Mouse (Mus musculus) fat pad, adult 2 months (tissue): ENCODE data around the gene Tas1r1.
A peak's percentile ranks its signal among the peaks of the same experiment; 100 is the strongest.

Experiments used
- DNase-seq: peaks from one replicate; pipeline ENCODE4 v3.0.0-alpha.2; 2011; ENCODE audit warnings: low read depth, low spot score; ENCODE audit errors: extremely low read depth

The Tas1r1 gene

DNA sequence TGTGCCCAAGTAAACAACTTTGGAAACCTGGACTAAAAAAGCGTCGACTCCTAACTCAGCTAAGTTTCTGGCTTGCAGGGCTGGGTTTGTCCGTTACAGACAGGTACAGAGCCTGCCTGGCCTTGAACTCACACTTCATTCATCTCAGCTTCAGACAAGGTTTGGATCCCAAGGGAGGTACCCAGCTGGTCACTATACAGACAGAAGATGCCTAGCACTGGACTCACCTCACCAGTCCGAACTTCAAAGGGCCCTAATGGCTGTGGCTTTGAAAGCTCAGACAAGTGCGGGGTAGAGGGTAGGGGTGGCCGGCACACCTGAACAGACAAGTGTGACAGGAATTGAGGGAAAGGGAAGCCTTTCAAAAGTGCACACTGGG is 49.3 kb downstream of the Tas1r1 start:
- no peak for DNase-seq

DNA sequence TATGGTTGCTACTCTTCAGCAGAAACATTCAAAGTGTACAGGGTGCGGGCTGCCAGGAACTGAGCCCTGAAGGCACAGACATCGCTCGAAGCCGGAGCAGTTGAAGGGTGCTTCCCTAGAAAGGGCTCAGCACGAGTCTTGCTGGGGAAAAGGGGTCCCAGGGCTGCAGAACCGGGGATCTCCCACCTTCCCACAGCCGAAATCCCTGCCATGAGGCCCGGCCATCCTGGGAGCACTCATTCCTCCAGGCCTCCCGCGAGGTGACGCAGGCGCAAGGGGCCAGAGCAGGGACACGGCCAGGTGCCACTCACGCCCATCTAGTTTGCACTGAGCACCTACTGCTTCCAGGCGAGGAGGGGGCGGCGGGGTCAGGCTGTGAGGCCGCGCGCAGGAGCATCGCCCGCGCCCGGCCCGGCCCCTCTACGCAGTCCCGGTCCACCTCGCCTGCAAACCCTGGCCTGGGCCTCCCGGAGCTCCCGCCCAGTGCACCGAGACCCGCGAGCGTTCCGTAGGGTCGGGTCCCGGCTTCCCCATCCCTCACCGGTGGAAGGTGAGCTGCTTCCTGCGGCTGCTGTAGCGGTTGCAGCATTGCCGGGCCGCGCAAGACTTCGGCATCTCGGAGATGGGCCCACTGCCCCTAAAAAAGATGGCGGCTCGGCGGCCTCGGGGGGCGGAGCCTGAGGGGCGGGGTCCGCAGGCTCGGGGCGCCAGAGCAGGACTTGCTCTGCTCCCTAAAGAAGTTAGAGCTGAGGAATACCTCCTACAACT is 49.8 kb downstream of the Tas1r1 start, which contains the start of gene Thap3:
TSS of gene Thap3 (minus strand) at position 656 of the 768 bp plus-strand sequence.
- no peak for DNase-seq

DNA sequence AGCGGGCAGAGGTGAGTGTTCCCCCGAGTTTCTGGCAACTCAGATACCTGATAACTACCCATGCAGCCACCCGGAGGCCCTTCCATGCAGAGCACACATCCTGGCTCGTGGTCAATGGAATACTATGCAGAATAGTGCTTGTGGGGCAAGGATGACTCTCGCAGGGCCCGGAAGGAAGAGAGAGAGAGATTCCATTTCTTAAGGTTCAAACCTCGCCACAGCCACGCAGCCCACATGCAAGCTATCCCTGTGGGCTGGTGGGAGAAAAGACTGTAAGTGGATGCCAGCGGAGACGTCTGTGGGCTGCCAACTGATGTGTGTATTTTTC is 50.4 kb downstream of the Tas1r1 start:
- no peak for DNase-seq

DNA sequence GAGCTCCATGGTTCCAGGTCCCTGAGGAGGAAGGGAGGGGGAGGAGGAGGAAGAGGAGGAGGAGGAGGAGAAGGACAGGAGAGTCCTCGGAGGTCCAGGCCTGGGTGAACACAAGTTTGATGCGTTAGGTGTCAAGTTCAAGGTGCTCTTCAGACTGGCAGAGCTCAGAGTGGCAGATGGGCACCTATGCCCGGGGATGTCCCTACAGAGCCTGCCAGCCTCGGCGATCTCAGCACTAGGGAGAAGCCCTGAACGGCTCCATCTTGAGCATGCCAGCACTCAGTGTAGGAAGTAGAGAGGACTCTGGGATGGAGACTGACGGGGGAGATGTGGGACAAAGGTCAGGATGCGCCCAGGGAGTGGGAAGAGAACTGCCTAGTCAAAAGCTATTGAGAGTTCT is 51.7 kb downstream of the Tas1r1 start:
- DNase-seq: no peak

DNA sequence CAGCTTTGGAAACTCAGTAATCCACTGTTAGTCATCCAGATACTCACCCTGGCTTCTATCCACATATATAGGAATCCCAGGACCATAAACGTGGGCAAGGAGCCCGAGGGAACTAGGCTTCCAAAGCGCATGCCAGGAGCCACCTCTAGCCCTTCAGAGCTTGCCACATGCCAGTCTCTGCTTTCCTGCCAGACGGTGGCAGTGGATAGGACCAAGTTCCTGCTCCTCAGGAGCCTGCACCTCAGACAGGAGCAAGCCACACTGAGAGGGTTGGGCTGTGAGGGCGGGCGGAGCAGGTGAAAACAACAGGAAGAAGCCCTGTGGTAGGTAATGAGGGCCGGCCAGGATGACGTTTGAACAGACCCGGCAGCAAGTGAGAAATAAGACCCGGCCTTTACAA is 52.5 kb downstream of the Tas1r1 start:
- DNase-seq: peak; percentile 47

DNA sequence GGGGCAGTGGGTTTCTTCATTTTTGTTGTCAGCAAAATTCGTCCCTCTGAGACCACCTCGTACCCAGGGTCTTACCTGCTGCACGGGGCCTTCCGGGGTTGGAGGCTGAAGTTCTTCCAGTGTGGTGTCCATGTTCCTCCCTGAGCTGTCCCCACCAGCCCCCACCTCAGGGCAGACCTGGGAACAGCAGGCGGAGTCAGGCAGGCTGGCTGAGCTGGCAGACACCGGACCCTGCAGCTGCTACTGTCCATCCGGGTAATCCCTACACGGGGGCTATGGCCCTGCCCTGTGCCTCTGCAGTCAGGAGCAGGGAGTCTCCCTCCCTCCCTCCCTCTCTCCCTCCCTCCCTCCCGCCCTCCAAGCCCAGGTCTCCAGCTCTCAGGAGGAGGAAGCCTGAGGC is 54.8 kb downstream of the Tas1r1 start:
- no peak for DNase-seq

DNA sequence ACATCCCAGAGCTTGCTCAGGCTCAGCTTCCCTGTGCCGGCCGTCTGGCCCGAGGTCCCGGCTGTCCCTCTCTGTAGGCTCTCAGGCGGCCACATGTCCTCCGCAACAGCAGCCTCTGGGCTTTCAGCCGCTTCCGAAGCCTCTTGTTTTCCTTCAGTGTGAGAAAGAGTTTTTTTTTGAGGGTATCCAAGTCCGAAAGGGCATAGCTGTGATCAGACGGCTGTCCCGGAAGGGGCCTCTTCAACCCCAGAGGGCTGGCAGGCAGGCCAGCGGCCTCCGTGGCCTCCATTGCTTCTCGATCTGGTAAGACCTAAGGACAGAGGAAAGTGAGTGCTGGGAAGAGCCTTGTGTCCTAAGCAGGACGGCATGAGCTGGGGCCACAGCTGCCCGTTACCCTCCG is 55.3 kb downstream of the Tas1r1 start:
- DNase-seq: no peak

DNA sequence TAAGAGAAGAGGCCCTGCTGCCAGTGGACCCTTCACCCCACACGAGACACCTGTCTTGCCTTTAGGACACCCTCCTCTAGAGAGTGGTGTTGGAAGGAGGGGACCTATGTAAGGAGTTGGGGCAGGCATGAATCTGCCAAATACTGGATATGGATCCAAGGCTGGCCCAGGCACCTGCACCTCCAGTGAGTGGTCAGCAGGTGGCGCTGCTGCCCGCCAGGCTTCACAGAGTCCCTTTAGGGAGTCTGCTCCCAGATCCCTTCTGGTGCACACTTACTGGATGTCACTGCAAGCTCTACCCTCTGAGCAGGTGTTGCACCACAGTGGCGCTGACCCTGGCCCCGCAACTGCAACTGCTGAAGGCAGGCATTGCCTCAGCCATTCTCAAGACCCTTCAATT is 57.0 kb downstream of the Tas1r1 start:
- DNase-seq: no peak

DNA sequence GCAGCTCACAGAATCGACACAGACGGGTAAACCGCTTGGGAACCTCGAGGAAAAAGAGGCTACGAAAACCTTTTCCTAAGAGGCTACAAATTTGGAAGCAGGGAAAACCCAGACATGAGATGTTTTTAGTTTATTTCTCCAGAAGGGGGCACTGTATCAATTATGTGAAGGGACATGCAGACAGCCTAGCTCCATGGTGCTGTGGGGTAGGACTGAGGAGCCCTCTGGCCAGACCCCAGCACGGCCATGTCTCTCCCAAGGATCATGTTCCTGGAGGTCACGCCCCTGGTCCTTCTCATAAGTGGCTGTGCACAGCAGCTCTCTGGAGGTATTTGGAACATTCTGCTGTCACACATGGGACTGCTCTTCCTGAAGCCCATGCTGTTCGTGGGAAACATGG is 57.7 kb downstream of the Tas1r1 start:
- DNase-seq: no peak
